In the genomic region with DNA sequence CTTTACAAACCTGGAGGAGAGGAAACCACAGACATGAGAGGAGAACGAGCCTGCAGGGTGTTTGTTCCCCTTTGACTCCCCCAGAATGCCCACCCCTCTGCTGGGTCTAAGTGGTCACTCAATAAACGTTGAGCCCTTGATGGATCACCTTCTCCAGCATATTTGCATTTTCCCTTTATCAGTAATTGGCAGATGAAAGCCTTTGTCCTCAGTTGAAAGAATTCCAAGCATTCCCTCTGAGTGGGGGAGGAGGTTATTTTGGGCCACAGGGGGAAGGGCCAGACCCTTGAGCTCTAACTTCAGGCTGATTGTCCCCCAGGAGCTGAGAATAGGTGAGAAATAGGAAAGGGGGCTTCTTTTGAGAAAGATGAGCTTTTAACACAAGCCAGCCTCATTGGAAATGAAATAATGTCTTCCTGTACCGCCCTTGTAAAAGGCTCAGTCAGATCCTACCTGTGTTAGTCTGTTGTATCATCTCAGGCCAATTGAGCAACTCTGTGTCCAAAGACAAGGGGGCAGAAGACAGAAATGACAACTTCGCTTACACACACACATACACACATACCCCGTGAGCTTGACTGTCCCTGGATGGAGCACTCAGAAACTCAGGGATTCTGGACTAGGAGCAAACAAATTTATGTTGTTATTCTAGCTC, we compare ENCODE assay signal across 11 mouse cellular contexts. TPM values are rescaled to one million over a fixed set of nuclear protein-coding genes. Genes with fewer than 3 reads are reported as not detected.
DNase-seq lines count a peak whose midpoint lies in the region; ATAC-seq and TF ChIP-seq lines count a peak whose summit lies in the region.
"Had no signal": no experiment of that assay in that cellular context is flagged by ENCODE, and none has a peak within 500 bp of the region (broad histone marks: within the 10 kb centered on the region; RNA-seq: fewer than 3 reads in every experiment).

No protein-coding gene starts in this region.

- no peak for TF ChIP-seq POLR2A in myocyte (IDR thresholded peaks at IDR 0.05; ENCODE audit: insufficient read length, low read depth)

- no peak for TF ChIP-seq CTCF in liver, postnatal 0 days (IDR thresholded peaks at IDR 0.05; ENCODE audit: low read depth)

- no peak for DNase-seq in liver, postnatal 0 days
- DNase-seq in embryo, embryonic 9.5 days (ENCODE audit: extremely low spot score) = peak; percentile 70
- no peak for DNase-seq in layer of hippocampus, adult 9-10 months (ENCODE audit: low spot score)
- DNase-seq in layer of hippocampus, postnatal 14 days (ENCODE audit: low spot score in 2 of 2) = no peak
- DNase-seq: kidney, adult 18-20 months had no signal

- peaks cover 20% of the 10 kb centered on the region for H3K27me3 ChIP-seq in liver, embryonic 12.5 days (replicated peaks)
- H3K27me3 ChIP-seq in liver, postnatal 0 days (ENCODE audit: insufficient read depth, low read length) = peaks cover 7% of the 10 kb centered on the region
- H3K27me3 ChIP-seq in hindbrain, embryonic 13.5 days = 0 out of 2 replicates have a peak, but pooled peaks cover 4% of the 10 kb centered on the region
- no peaks in the 10 kb centered on the region for H3K27me3 ChIP-seq in myocyte (ENCODE audit: control insufficient read depth, insufficient read depth, insufficient read length)

- H3K9me3 ChIP-seq in liver, embryonic 12.5 days (replicated peaks) = no peaks in the 10 kb centered on the region
- no peaks in the 10 kb centered on the region for H3K9me3 ChIP-seq in liver, postnatal 0 days (ENCODE audit: low read length)
- no peaks in the 10 kb centered on the region for H3K9me3 ChIP-seq in hindbrain, embryonic 13.5 days

- 40% methylated on average over 5 of the region's 5 CpGs for WGBS in liver, embryonic 12.5 days (ENCODE audit: insufficient replicate concordance)
- 50% methylated on average over 5 of the region's 5 CpGs for WGBS in liver, postnatal 0 days (ENCODE audit: insufficient replicate concordance)
- 15% methylated on average over 5 of the region's 5 CpGs for WGBS in hindbrain, embryonic 13.5 days

- no peak overlapping the region for H3K9ac ChIP-seq in liver, embryonic 12.5 days
- no peak overlapping the region for H3K9ac ChIP-seq in liver, postnatal 0 days (replicated peaks)
- H3K9ac ChIP-seq in hindbrain, embryonic 13.5 days = peak overlapping the region; percentile 51; the same call in 1 of the 2 replicates

- H3K79me2 ChIP-seq in myocyte (ENCODE audit: control insufficient read depth, insufficient read depth) = no peaks in the 10 kb centered on the region

- ATAC-seq in liver, embryonic 12.5 days = no peak
- no peak for ATAC-seq in liver, postnatal 0 days
- no peak for ATAC-seq in hindbrain, embryonic 13.5 days (ENCODE audit: low FRiP score)
- no peak for ATAC-seq in megakaryocyte progenitor cell, adult 5-6 weeks (replicated peaks; ENCODE audit: poor library complexity)

- H3K4me2 ChIP-seq in liver, embryonic 12.5 days = peak overlapping the region; percentile 96; the same call in 1 of the 2 replicates
- H3K4me2 ChIP-seq in liver, postnatal 0 days (ENCODE audit: low read depth, low read length) = no peak overlapping the region
- H3K4me2 ChIP-seq in hindbrain, embryonic 13.5 days = peak overlapping the region; percentile 87
- peak overlapping the region; percentile 83 for H3K4me2 ChIP-seq in myocyte (ENCODE audit: low read depth)

- H3K36me3 ChIP-seq in liver, embryonic 12.5 days = no peaks in the 10 kb centered on the region
- no peaks in the 10 kb centered on the region for H3K36me3 ChIP-seq in liver, postnatal 0 days (replicated peaks; ENCODE audit: insufficient read depth, low read length)
- H3K36me3 ChIP-seq in hindbrain, embryonic 13.5 days = no peaks in the 10 kb centered on the region
- H3K36me3 ChIP-seq in myocyte (ENCODE audit: control insufficient read depth, insufficient read depth) = no peaks in the 10 kb centered on the region

- H3K4me3 ChIP-seq in liver, embryonic 12.5 days = no peak overlapping the region
- no peak overlapping the region for H3K4me3 ChIP-seq in liver, postnatal 0 days (ENCODE audit: low read depth, low read length)
- peak overlapping the region; percentile 66; the same call in 1 of the 2 replicates for H3K4me3 ChIP-seq in hindbrain, embryonic 13.5 days
- peak overlapping the region; percentile 67 for H3K4me3 ChIP-seq in myocyte

- H3ac ChIP-seq in myocyte (ENCODE audit: control insufficient read depth, insufficient read length) = no peak overlapping the region

- no peak overlapping the region for H3K27ac ChIP-seq in liver, embryonic 12.5 days
- no peak overlapping the region for H3K27ac ChIP-seq in liver, postnatal 0 days (ENCODE audit: low read depth)
- 0 out of 2 replicates have a peak overlapping the region, but pooled peaks have one; percentile 30 for H3K27ac ChIP-seq in hindbrain, embryonic 13.5 days
- H3K27ac ChIP-seq: macrophage had no signal

- no peak for TF ChIP-seq EP300 in liver, postnatal 0 days (IDR thresholded peaks at IDR 0.05; ENCODE audit: low read depth)

- peaks cover 53% of the 10 kb centered on the region for H3K4me1 ChIP-seq in liver, embryonic 12.5 days
- H3K4me1 ChIP-seq in liver, postnatal 0 days (ENCODE audit: insufficient read depth) = peaks cover 40% of the 10 kb centered on the region
- H3K4me1 ChIP-seq in hindbrain, embryonic 13.5 days (replicated peaks) = peaks cover 51% of the 10 kb centered on the region

TF ChIP-seq in myocyte, 11 proteins besides CTCF, POLR2A, EP300 and RAD21:
- TF ChIP-seq TCF3 (IDR thresholded peaks at IDR 0.05; ENCODE audit: insufficient read length, low read depth) (no peak), CEBPB (IDR thresholded peaks at IDR 0.05; ENCODE audit: insufficient read depth, poor library complexity, severe bottlenecking) (no peak), POLR2AphosphoS2 (IDR thresholded peaks at IDR 0.05; ENCODE audit: insufficient read length, low read depth) (no peak)

RNA-seq across cellular contexts. Expression of a gene that starts 1.9 kb away (rescaled TPM):
- 28.9 and 30.6 TPM in 2 replicates for polyA plus RNA-seq in liver, embryonic 12.5 days (2016; fragmentation: Nextera tagmentation; extraction: Ambion mirVana)
- polyA plus RNA-seq in liver, postnatal 0 days (2015; fragmentation: Nextera tagmentation; extraction: Ambion mirVana) = 7.6 and 8.3 TPM in 2 replicates
- 101 and 104 TPM in 2 replicates for polyA plus RNA-seq in hindbrain, embryonic 13.5 days (2015; fragmentation: Nextera tagmentation; extraction: Ambion mirVana)
- 10.1 TPM for polyA plus RNA-seq in myocyte (2012; fragmentation: generic; extraction: Trizol)
- total RNA-seq in megakaryocyte progenitor cell, adult 5-6 weeks (2015) = 60.0 and 60.4 TPM in 2 replicates
- 49.0 and 75.4 TPM in 2 replicates for total RNA-seq in megakaryocyte progenitor cell, adult 5-6 weeks (2017)
- 10 to 100 TPM; 41.3 to 54.5 TPM for total RNA-seq in layer of hippocampus, postnatal 14 days (2021)

RNA-seq across cellular contexts. Expression of a gene that starts 23.4 kb away (rescaled TPM):
- polyA plus RNA-seq in liver, embryonic 12.5 days (2016; fragmentation: Nextera tagmentation; extraction: Ambion mirVana) = 11.6 and 11.9 TPM in 2 replicates
- polyA plus RNA-seq in liver, postnatal 0 days (2015; fragmentation: Nextera tagmentation; extraction: Ambion mirVana) = 12.4 and 13.1 TPM in 2 replicates
- polyA plus RNA-seq in hindbrain, embryonic 13.5 days (2015; fragmentation: Nextera tagmentation; extraction: Ambion mirVana) = 11.8 and 12.3 TPM in 2 replicates
- polyA plus RNA-seq in myocyte (2012; fragmentation: generic; extraction: Trizol) = 36.7 TPM
- 66.5 and 68.6 TPM in 2 replicates for total RNA-seq in megakaryocyte progenitor cell, adult 5-6 weeks (2015)
- total RNA-seq in megakaryocyte progenitor cell, adult 5-6 weeks (2017) = 13.5 and 20.8 TPM in 2 replicates
- 10 to 100 TPM; 15.1 to 16.2 TPM for total RNA-seq in layer of hippocampus, postnatal 14 days (2021)

RNA-seq across cellular contexts. Expression of a gene that starts 55.3 kb away (rescaled TPM):
- polyA plus RNA-seq in liver, embryonic 12.5 days (2016; fragmentation: Nextera tagmentation; extraction: Ambion mirVana) = not detected in 2 replicates
- not detected in 2 replicates for polyA plus RNA-seq in liver, postnatal 0 days (2015; fragmentation: Nextera tagmentation; extraction: Ambion mirVana)
- polyA plus RNA-seq in hindbrain, embryonic 13.5 days (2015; fragmentation: Nextera tagmentation; extraction: Ambion mirVana) = 0.65 and 1.5 TPM in 2 replicates
- polyA plus RNA-seq in myocyte (2012; fragmentation: generic; extraction: Trizol) = not detected
- total RNA-seq in megakaryocyte progenitor cell, adult 5-6 weeks (2015) = not detected in 2 replicates
- not detected in 2 replicates for total RNA-seq in megakaryocyte progenitor cell, adult 5-6 weeks (2017)
- total RNA-seq in layer of hippocampus, postnatal 14 days (2021) = under 1 TPM; 0.62 to 0.79 TPM
- polyA plus RNA-seq: macrophage; stomach, embryonic 14.5 days had no signal

Comparison
In these comparisons a context has a peak if more than half of its experiments do, and no peak if none do; other contexts are left out.
1. H3K4me3 ChIP-seq: peak in hindbrain, embryonic 13.5 days (single experiment) and myocyte (single experiment); none in liver, embryonic 12.5 days (single experiment) and liver, postnatal 0 days (single experiment).